Mouse (Mus musculus): ENCODE data around the gene Tgfb2.

Gene Tgfb2

DNA sequence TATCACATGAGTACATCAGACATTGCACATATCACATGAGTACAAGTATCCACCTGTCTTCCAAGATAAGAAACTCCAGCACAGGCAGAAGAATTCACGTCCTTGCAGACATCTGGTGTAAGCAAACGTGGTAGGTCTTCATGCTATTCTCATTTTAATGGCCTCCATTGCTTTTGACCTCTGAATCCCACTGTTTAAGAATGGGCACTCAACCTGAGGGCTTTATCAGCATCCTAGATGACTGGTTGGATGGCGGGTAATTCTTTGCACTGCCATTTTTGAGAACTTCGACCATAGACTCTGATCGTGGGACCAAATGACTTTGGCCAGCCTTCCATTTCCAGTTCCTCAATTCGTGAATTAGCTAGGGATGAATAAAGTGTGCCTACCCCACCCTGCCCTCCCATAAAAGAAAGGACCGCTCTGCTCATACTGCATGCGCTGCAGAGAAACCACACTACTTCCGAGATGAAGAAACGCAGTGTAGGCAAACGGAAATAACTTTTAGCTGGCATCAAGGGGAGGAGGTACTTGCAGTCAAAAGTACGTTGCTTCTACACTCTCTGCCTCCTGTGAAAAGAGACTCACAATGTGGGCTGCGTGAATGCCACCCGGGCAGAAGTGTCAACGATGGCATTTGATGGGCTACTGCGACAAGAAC lies 48.1 kb downstream of the Tgfb2 start:
- no peak for ATAC-seq (ENCODE audit: insufficient number of reproducible peaks, low FRiP score, low TSS enrichment)

DNA sequence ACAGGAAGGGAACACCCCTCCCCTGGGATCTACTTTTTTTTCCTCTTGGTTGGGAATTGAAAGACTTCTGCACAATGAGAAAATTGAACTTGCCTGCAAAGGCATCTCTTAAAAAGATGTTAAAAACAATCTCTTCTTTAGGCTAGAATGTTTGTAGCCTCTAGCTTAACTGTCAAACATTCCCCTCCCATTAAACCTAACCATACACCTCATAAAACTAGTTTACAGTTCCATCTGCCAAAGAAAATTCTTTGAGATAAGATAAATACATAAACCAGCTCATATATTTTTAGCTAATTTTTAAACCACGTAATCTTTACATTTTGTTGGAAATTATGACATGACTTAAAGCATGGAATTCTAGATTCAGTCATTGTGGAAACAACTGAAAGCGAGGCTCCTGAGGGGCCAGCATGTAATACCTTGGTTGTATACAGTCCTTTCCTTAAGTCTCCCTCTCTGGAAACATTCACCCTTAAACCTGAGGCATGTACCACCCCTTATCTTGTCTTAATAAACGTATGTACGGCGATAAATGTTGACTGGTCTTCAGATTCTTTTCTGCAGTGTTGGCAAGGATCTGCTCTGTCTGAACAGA lies 49.0 kb downstream of the Tgfb2 start:
- ATAC-seq (ENCODE audit: insufficient number of reproducible peaks, low FRiP score, low TSS enrichment) = no peak

DNA sequence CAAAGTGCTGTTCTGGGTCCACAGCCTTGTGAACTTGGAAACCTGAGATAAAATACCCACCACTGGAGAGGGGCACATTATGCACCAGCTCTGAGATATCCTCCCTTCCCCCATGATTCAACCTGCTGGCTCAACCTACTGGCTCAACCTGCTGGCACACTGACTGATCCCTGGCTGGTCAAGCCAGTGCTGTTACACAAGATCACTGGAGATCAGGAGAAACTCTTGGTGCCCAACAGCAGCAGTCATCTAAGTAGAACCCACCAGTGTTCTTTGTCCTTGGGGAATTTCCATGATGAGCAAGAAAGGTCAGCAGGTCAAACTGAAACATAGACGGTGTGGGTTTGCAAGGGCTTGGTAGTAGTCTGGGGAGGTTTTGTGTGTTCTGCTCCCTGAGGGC lies 49.6 kb downstream of the Tgfb2 start:
- ATAC-seq (ENCODE audit: insufficient number of reproducible peaks, low FRiP score, low TSS enrichment) = no peak

DNA sequence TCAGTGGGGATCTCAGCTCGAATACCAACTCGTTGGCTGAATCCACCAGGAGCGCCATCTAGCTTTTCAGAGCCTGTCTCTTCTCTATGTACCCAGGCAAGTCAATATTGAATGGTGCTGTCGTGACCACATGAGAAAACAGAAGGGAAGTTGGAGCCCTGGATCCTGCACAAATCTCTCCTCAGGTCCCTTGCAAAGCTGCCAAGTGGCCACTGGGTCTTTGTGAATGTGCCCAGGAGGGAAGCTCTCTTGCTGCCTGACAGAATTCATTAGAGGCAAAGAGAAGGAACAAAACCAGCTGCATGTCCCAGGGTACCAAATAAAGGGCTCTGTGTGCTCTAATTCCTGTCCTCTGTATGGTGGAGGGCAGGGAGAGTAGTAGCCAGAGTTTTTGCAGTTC lies 50.7 kb downstream of the Tgfb2 start:
- no peak for ATAC-seq (ENCODE audit: insufficient number of reproducible peaks, low FRiP score, low TSS enrichment)

DNA sequence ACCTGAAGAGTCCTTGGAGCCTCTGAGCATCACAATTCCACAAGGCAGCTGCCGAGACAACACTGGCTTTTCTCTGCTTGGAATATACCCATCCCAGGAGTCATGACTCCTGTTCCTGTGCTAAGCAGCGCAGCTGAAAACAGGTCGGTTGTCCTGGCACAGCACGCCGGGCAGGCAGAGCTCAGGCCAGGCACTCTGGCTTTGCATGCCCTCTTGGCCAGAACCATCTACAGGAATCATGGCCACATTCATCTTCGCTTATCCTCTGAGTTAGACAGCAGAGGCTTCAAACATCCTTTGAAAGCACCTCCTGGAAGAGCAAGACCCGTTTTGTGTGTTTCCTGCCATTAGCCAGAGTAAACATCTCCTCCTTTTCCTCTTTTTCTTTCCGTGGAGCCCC lies 53.6 kb downstream of the Tgfb2 start:
- no peak for ATAC-seq (ENCODE audit: insufficient number of reproducible peaks, low FRiP score, low TSS enrichment)

DNA sequence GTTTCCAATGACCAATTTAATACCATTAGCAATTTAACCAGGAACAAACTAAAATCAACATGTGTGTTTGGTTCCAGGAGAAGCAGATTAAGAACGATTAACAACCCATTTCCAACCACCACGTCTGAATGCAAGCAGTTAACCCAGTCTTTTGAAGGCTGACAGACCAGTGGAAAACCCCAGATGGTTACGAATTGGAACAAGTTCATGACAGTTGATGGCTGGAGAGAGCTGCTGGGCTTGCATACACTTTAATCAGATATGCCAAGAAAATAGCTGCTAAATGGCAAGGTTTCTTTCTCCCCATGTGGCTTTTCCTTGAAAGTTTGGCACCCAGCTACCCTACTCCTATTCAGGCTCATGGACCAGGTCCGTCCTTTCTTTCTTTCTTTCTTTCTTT lies 55.8 kb downstream of the Tgfb2 start:
- no peak for ATAC-seq (ENCODE audit: insufficient number of reproducible peaks, low FRiP score, low TSS enrichment)

DNA sequence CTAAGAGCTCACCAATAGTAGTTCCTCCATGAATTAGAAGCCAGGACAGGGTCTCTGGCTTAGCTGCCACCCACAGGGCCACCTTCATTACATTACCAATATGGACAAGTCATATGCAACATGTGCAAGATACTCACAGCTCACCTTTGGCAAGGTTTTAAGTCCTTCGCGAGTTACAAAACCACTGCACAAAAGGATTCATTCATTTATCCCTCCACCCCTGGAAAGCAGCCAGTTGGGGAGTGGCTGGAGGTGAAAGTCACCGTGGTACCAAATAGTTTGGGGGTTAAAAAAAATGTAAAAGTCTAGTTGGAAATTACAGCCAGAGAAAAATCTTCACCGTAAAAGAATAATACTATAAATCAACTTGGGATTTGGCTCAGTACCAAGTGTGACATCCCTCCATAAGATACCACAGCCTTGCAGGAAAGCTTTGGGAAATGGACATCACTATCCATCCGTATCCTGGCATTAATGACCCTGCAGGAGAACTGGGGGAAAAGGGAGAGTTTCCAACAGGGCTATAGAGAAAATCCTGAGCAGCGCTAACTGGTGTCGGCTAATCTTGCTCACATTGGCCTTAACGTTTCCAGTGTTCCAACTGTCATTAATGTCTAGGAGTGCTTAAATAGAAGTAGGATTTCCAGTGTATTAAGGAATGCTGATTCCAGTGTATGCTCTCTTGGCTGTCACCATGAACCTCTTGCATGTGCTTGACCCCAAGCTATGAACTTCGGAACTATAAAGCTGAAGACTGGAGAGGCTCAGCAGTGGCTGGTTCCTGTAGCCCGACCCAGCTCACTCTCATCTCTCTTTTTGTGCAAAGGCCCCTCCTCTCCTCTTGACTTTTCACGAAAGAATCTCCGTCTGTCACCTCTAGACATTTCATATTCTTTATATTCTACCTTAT lies 68.2 kb downstream of the Tgfb2 start:
- no peak for ATAC-seq (ENCODE audit: insufficient number of reproducible peaks, low FRiP score, low TSS enrichment)

DNA sequence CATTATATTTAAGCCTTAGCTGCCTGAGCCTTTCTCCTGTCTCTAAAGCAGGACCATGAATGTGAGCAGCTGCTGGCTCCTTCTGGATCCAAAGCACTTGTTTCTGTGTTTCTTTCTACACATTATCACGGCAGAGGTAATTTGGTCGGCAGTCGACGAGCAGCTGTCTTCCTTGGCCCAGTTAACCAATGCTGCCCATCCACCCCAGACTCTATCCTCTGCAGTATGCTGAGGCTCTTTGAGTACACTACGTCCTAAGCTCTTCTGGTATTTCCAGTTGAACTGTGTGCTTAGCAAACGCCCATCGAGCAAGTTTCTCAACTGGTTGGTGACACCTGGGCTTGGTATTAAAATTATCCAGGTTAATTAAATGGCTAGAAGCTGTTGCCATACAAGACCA lies 70.7 kb downstream of the Tgfb2 start:
- ATAC-seq (ENCODE audit: insufficient number of reproducible peaks, low FRiP score, low TSS enrichment) = no peak

DNA sequence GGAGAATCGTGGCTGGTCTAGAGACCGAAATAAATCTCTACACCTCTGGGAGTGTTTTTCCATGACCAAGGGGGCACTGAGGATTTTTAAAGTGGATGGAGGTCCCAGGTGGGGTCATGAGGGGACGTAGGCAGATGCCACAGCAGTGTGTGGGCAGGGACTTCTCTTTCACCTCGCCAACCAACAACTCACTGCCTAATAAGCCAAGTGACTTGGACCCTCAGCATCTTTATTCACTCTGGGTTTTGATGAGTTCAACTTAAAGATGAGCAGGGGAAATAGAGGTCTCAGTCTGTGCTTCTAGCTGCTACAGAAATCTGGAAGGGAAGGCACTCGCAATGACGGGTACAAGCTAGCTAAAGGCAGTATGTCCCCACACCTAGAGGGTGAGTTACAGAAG lies 74.3 kb downstream of the Tgfb2 start:
- ATAC-seq (ENCODE audit: insufficient number of reproducible peaks, low FRiP score, low TSS enrichment) = no peak

DNA sequence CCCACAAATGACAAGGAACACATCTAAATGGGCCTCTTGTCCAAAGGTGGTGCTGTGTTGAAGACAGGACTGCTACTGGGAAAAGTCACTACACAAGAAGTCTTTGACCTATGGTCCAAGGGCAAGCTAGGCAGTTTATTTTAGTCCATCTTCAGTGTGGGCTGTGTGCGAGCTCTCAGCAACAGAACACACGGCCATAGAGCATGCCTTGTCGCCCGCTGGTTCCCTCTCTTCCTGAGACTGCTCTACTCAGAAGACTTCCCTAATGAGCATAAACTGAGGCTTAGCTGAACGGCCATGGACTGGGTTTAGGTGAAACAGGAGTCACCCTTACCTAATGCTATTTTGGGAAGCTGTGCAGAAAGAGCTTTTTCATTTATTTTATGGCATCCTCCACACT lies 74.8 kb downstream of the Tgfb2 start:
- ATAC-seq (ENCODE audit: insufficient number of reproducible peaks, low FRiP score, low TSS enrichment) = no peak

DNA sequence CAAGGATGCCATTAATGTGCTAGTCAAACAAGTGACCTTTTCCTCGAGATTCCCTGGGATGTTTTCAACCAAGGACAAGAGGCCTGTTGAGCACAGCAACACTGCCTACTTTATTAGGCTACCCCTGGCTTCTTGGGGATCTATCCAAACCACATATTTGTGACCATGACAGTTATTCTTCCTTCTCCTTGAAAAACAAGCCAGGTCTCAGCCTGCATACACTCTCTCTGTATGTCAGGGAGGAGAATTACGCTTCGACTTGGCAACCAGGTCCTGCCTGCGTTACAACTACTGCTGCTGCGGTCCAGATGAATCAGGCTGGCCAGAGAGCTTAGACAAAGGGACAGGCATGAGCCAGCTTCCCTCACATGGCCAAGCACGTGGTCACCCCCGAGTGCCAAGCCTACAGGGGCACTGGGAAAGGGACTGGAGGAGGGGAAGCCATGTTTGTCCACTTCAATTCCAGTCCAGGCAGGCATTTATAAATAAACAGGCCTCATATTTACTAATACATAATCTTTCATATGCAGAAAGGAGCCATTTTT lies 78.3 kb downstream of the Tgfb2 start:
- ATAC-seq (ENCODE audit: insufficient number of reproducible peaks, low FRiP score, low TSS enrichment) = no peak

DNA sequence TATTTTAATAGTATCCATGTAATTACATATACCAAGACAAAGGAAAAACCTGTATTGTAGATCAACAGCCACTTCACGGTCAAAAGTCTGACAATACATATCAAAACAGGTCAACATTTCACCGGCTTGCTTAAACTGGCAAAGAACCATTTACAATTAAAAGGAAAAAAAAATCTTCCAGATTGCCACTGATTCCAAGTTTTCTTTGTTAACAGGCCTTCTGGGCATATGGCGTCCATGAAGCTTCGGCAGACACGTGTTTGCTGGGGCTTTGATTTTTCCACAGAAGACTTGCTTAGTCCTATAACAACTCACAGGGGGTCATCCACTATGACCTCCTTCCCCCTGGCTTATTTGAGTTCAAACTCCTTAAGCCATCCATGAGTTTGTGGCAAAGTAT lies 81.3 kb downstream of the Tgfb2 start:
- no peak for ATAC-seq (ENCODE audit: insufficient number of reproducible peaks, low FRiP score, low TSS enrichment)

DNA sequence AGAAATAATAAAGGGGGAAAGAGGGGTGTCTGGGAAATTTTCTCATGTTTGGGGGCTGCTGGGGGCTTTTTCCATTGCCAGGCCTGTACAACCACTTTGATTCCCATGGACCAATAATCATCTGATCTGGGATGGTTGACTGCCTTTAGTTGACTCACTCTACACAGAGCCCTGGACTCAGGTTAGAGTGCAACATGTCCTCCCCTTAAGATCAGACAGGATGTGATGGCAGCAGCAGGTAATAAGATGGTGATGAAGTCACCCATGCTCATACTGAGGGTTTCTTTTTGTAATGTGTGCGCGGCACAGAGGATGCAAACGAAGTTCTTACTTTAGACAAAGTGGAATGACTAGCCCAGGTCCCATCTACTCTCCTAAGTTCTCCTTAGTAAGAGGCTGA lies 84.0 kb downstream of the Tgfb2 start:
- ATAC-seq (ENCODE audit: insufficient number of reproducible peaks, low FRiP score, low TSS enrichment) = no peak

DNA sequence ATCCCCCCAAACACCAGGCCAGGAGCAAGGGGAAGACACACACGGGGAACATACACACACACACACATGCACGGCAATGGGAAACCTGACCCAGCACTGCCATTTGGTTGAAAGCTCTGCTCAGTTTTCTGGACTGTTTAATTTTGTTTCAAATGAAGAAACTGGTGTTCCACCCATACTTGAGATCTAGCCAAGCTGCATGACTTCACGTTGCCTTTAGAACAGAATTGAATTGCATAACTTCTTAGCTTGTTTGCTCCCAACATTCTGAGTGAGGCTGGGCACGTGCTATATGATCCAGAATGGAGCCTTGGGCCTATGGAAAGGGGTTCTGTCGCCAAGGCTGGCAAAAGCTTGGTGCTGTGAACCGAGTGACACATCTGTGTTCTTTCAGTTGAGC lies 87.5 kb downstream of the Tgfb2 start:
- no peak for ATAC-seq (ENCODE audit: insufficient number of reproducible peaks, low FRiP score, low TSS enrichment)

DNA sequence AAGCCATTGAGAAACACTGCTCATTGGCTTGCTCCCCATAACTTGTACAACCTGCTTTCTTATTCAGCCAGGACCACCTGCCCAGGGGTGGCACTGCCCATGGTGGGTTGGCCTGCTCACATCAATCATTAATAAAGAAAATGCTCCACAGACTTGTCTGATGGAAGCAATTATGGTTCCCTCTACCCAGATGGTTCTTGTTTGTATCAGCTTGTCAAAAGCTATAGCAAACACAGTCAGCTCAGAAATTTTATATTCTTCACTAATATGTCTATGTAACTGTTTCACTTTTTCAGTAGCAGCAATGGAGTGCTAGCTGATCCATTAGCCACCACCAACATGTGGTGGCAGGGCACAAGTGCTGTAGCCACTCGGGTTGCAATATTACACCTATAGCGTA lies 94.4 kb downstream of the Tgfb2 start:
- ATAC-seq (ENCODE audit: insufficient number of reproducible peaks, low FRiP score, low TSS enrichment) = no peak

DNA sequence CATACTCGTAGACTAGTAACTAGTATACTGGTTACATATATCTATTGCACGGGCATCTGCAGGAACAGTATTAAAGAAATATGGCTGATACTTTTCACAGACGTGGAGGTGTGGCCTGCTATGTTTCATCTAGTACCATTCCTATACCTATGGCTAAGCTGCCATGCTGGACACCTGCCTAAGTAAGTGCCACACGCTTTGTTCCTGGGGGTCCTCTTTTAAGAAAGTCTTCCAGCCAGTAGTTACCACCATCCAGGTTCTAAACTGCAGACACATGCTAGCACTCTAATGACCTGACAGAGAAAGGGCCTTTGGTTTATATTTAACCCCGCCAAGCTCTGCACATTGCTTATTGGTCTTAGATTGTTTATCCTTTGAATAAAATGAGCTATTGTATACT lies 95.3 kb downstream of the Tgfb2 start:
- no peak for ATAC-seq (ENCODE audit: insufficient number of reproducible peaks, low FRiP score, low TSS enrichment)

DNA sequence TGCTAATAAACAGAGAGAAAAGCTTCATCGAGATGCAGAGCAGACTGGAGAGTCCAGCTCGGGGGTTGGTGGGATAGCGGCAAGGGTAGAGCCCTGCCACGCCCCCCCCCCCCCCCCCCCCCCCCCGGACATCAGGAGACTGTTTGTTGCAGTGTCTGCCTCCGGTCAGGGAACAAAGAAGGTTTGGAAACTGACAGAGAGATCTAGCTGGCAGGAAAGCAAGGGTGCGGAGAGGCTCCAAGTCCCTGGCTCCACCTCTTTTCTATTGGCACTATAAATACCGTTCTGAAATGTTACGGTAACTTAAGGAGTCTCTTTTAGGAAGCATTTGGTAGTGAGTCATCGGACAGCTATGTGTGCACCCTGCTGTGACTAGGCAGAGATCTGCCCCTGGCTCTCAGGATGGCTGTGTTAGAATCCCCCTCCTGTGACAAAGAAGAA lies 96.0 kb downstream of the Tgfb2 start:
- ATAC-seq (ENCODE audit: insufficient number of reproducible peaks, low FRiP score, low TSS enrichment) = no peak

DNA sequence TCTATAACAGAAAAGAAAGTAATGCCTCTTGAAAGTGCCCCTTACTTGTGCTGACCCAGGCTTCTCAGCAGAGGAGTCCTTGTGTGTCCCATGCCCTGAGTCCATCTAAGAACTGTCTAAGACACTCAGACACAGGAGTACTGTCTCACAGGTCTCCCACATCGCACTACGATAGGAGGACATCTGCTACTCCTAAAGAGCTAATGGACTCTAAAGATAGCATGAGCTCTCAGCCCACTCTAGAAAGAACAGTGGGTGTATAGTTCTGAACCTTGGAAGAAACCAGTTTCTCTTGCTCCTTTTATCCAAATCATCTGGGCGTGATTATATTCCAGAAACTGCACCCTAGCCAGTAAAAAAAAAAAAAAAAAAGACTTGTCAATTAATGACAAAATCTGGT lies 97.7 kb downstream of the Tgfb2 start:
- ATAC-seq (ENCODE audit: insufficient number of reproducible peaks, low FRiP score, low TSS enrichment) = no peak

DNA sequence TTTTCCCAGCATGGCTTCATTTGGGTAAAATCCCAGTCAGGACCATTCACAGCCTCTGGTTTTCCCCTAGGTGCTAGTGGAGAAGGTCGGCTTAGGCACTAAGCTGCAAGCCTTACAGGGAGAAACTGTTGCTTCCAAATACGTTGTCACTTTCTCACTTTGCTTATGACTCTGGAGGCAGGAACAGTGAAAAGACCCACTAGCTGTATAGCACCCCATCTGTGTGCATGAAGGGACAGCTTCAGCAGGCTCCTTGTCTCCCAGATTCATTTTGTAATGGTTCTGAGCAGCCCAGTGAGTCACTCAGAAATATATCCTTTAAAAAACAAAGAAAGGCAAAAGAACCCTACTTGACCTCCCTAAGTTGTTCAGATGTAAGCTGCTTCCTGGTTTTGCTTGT lies 100.2 kb downstream of the Tgfb2 start:
- ATAC-seq (ENCODE audit: insufficient number of reproducible peaks, low FRiP score, low TSS enrichment) = no peak

DNA sequence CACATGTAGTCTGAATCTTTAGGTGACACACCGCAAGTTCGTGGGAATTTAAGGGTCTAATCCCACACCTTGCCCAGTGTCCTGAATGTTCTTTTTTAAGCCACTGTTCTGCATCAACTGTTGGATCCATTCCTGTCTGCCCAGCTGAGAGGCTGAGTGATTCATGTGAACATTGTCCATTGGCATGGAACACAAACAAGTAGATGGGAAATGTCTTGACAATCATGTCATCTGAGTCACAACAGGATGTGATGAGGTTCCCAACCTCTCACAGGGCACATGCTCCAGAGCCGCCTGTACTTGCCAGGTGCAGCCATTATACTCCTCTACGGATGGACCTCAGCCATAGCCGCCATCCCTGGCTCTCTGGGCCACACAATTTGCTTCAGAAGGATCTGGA lies 101.7 kb downstream of the Tgfb2 start:
- ATAC-seq (ENCODE audit: insufficient number of reproducible peaks, low FRiP score, low TSS enrichment) = no peak

DNA sequence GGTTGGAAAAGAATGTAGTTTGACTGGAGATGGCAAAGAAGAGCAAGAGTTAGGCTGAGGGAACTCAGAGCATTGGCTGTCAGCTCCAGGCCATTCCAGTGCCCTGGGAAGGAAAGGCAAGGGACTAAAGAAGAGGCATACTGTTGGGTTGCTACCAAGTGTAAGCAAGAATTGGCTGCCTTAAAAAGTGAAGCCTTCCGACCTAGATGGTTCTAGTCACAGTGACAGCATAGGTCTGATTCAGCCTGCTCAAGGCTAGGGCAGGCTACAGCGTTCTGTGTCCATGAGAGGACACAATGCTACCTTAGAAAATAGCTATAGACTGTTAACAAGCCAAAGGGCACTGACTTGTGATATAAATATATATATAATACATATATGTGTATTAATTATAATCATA lies 117.6 kb downstream of the Tgfb2 start:
- ATAC-seq (ENCODE audit: insufficient number of reproducible peaks, low FRiP score, low TSS enrichment) = no peak

Data from cerebellum, adult (tissue).